Mouse (Mus musculus) hindbrain, embryonic 16.5 days (tissue): Measurements from ENCODE around the gene Bfsp2. TPM values are rescaled to one million over a fixed set of nuclear protein-coding genes. Genes with fewer than 3 reads are reported as not detected.

Experiments
- ATAC-seq: fragments of 200-750 bp; cut with Nextera tagmentation; 2 replicates; pipeline ENCODE4 v1.8.0; 2017; ENCODE audit warnings: moderate TSS enrichment, moderate library complexity
- H3K27ac ChIP-seq: fragments of 300-500 bp; sonication (generic); 2 replicates; pipeline ENCODE4 v1.5.1; 2014; ENCODE audit warnings: low read depth, mild to moderate bottlenecking, control low read depth, low read length, moderate library complexity
- H3K27me3 ChIP-seq: fragments of 300-500 bp; sonication (generic); replicated peaks from 2 replicates; pipeline ENCODE4 v1.6.1; 2014; ENCODE audit warnings: low read length; ENCODE audit not compliant: control insufficient read depth, insufficient read depth
- H3K36me3 ChIP-seq: fragments of 300-500 bp; sonication (generic); 2 replicates; pipeline ENCODE4 v1.6.1; 2014; ENCODE audit warnings: mild to moderate bottlenecking, low read length, moderate library complexity, mixed read lengths; ENCODE audit not compliant: control insufficient read depth, insufficient read depth
- H3K4me1 ChIP-seq: fragments of 300-500 bp; sonication (generic); 2 replicates; pipeline ENCODE4 v1.6.1; 2014; ENCODE audit warnings: low read depth, low read length; ENCODE audit not compliant: control insufficient read depth, insufficient read depth
- H3K4me2 ChIP-seq: fragments of 300-500 bp; sonication (generic); 2 replicates; pipeline ENCODE4 v1.6.1; 2014; ENCODE audit warnings: mild to moderate bottlenecking, low read length, control low read depth, moderate library complexity
- H3K4me3 ChIP-seq: fragments of 300-500 bp; sonication (generic); 2 replicates; pipeline ENCODE4 v1.5.1; 2014; ENCODE audit warnings: mild to moderate bottlenecking, low read length, control low read depth, moderate library complexity
- H3K9ac ChIP-seq: fragments of 300-500 bp; sonication (generic); 2 replicates; pipeline ENCODE4 v1.6.1; 2014; ENCODE audit warnings: low read depth, mild to moderate bottlenecking, control low read depth, low read length, moderate library complexity
- H3K9me3 ChIP-seq: fragments of 300-500 bp; sonication (generic); 2 replicates; pipeline ENCODE4 v1.6.1; 2014; ENCODE audit warnings: mild to moderate bottlenecking, low read length, moderate library complexity; ENCODE audit not compliant: control insufficient read depth
- WGBS: fragments of 180-500 bp; shearing (Covaris S2); extraction: QIAGEN DNeasy Blood & Tissue Kit; methylation state at CpG from one replicate; pipeline ENCODE4 v1.1.7; 2014; 5-methylcytosine and 5-hydroxymethylcytosine counted together
- polyA plus RNA-seq: library from polyadenylated mRNA; unstranded; fragments of >200 nt; fragmentation: Nextera tagmentation; extraction: Ambion mirVana; gene quantifications from 2 replicates; pipeline ENCODE4 v1.2.1, GENCODE M21; 2015

Bfsp2 gene
- polyA plus RNA-seq, 1 experiment from 2014 or later = 6.0 TPM

GRCm38 (mm10) chr9:103504646-103505045 lies 24.4 kb upstream of the Bfsp2 start:
- Histone ChIP-seq H3K4me1 (peaks cover 24% of the 10 kb centered on the region), H3K9me3 (no peaks in the 10 kb centered on the region), H3K27me3 (no peaks in the 10 kb centered on the region), H3K4me3 (no peak overlapping the region), H3K27ac (peak overlapping the region; percentile 41; the same call in 1 of the 2 replicates), H3K36me3 (no peaks in the 10 kb centered on the region), H3K9ac (no peak overlapping the region), H3K4me2 (no peak overlapping the region)
- peak; percentile 73 for ATAC-seq
- 25% methylated on average over 1 of the region's 1 CpGs for WGBS

- no peaks in the 10 kb centered on the region for H3K9me3 ChIP-seq
- H3K9ac ChIP-seq = no peak overlapping the region
- ATAC-seq = no peak
- no peak overlapping the region for H3K4me2 ChIP-seq
- no peak overlapping the region for H3K27ac ChIP-seq
- 85% methylated on average over 3 of the region's 3 CpGs for WGBS
- H3K4me3 ChIP-seq = no peak overlapping the region
- H3K27me3 ChIP-seq = no peaks in the 10 kb centered on the region; the same call in 1 of the 2 replicates
- H3K4me1 ChIP-seq = peaks cover 24% of the 10 kb centered on the region
- no peaks in the 10 kb centered on the region for H3K36me3 ChIP-seq
These were observed 23.5 kb upstream of the Bfsp2 start for GRCm38 (mm10) chr9:103503586-103504298.

GRCm38 (mm10) chr9:103502655-103503054 lies 22.4 kb upstream of the Bfsp2 start:
- no peak overlapping the region for H3K9ac ChIP-seq
- H3K27me3 ChIP-seq = no peaks in the 10 kb centered on the region; the same call in 1 of the 2 replicates
- no peak overlapping the region; the same call in 1 of the 2 replicates for H3K4me2 ChIP-seq
- 86% methylated on average over 2 of the region's 2 CpGs for WGBS
- H3K36me3 ChIP-seq = no peaks in the 10 kb centered on the region
- ATAC-seq = no peak
- H3K4me3 ChIP-seq = no peak overlapping the region
- H3K27ac ChIP-seq = peak overlapping the region; percentile 51; the same call in 1 of the 2 replicates
- peaks cover 24% of the 10 kb centered on the region for H3K4me1 ChIP-seq
- H3K9me3 ChIP-seq = no peaks in the 10 kb centered on the region

GRCm38 (mm10) chr9:103501861-103502364 lies 21.7 kb upstream of the Bfsp2 start:
- H3K36me3 ChIP-seq = no peaks in the 10 kb centered on the region
- ATAC-seq = peak; percentile 83
- peak overlapping the region; percentile 31; the same call in 1 of the 2 replicates for H3K4me2 ChIP-seq
- H3K27me3 ChIP-seq = no peaks in the 10 kb centered on the region; the same call in 1 of the 2 replicates
- no peak overlapping the region for H3K9ac ChIP-seq
- peaks cover 24% of the 10 kb centered on the region for H3K4me1 ChIP-seq
- peak overlapping the region; percentile 51 for H3K27ac ChIP-seq
- no peak overlapping the region for H3K4me3 ChIP-seq
- 2% methylated on average over 14 of the region's 14 CpGs for WGBS
- H3K9me3 ChIP-seq = no peaks in the 10 kb centered on the region

GRCm38 (mm10) chr9:103499366-103499765 lies 19.1 kb upstream of the Bfsp2 start:
- 85% methylated on average over 18 of the region's 18 CpGs for WGBS
- no peak for ATAC-seq
- Histone ChIP-seq H3K4me3 (no peak overlapping the region), H3K4me2 (no peak overlapping the region), H3K4me1 (peaks cover 23% of the 10 kb centered on the region), H3K27ac (no peak overlapping the region), H3K27me3 (no peaks in the 10 kb centered on the region; the same call in 1 of the 2 replicates), H3K36me3 (no peaks in the 10 kb centered on the region), H3K9me3 (no peaks in the 10 kb centered on the region), H3K9ac (no peak overlapping the region)

- no peak overlapping the region for H3K4me2 ChIP-seq
- no peaks in the 10 kb centered on the region for H3K9me3 ChIP-seq
- H3K4me3 ChIP-seq = no peak overlapping the region
- whole genome bisulfite sequencing = 62% methylated on average over 8 of the region's 8 CpGs
- no peaks in the 10 kb centered on the region for H3K36me3 ChIP-seq
- no peak overlapping the region for H3K27ac ChIP-seq
- no peak for ATAC-seq
- peaks cover 27% of the 10 kb centered on the region for H3K4me1 ChIP-seq
- H3K9ac ChIP-seq = no peak overlapping the region
- H3K27me3 ChIP-seq = no peaks in the 10 kb centered on the region; the same call in 1 of the 2 replicates
These were observed 18.5 kb upstream of the Bfsp2 start for GRCm38 (mm10) chr9:103498699-103499098.

- Histone ChIP-seq H3K27me3 (no peaks in the 10 kb centered on the region; the same call in 1 of the 2 replicates), H3K9ac (no peak overlapping the region), H3K4me2 (no peak overlapping the region), H3K36me3 (no peaks in the 10 kb centered on the region), H3K27ac (no peak overlapping the region), H3K4me3 (no peak overlapping the region), H3K9me3 (no peaks in the 10 kb centered on the region), H3K4me1 (peaks cover 10% of the 10 kb centered on the region)
- 82% methylated on average over 11 of the region's 11 CpGs for WGBS
- ATAC-seq = no peak
These were observed 15.2 kb upstream of the Bfsp2 start for GRCm38 (mm10) chr9:103495391-103495790.

GRCm38 (mm10) chr9:103494346-103495020 lies 14.3 kb upstream of the Bfsp2 start:
- H3K27ac ChIP-seq = no peak overlapping the region; the same call in 1 of the 2 replicates

GRCm38 (mm10) chr9:103491985-103492384 lies 11.8 kb upstream of the Bfsp2 start:
- ATAC-seq = no peak
- Histone ChIP-seq H3K27me3 (no peaks in the 10 kb centered on the region; the same call in 1 of the 2 replicates), H3K4me1 (peaks cover 10% of the 10 kb centered on the region), H3K36me3 (no peaks in the 10 kb centered on the region), H3K4me3 (no peak overlapping the region), H3K9me3 (no peaks in the 10 kb centered on the region), H3K27ac (no peak overlapping the region), H3K9ac (no peak overlapping the region), H3K4me2 (no peak overlapping the region)
- WGBS = 87% methylated on average over 8 of the region's 8 CpGs

More at GRCm38 (mm10) chr9:103494346-103495020, 14.3 kb upstream of the Bfsp2 start:
- no peaks in the 10 kb centered on the region for H3K9me3 ChIP-seq
- no peaks in the 10 kb centered on the region for H3K36me3 ChIP-seq
- H3K4me1 ChIP-seq = peaks cover 10% of the 10 kb centered on the region
- no peaks in the 10 kb centered on the region; the same call in 1 of the 2 replicates for H3K27me3 ChIP-seq
- ATAC-seq = peak; percentile 92
- peak overlapping the region; percentile 17; the same call in 1 of the 2 replicates for H3K9ac ChIP-seq
- H3K4me2 ChIP-seq = no peak overlapping the region
- no peak overlapping the region for H3K4me3 ChIP-seq
- 21% methylated on average over 7 of the region's 7 CpGs for WGBS
